Mouse (Mus musculus): ENCODE results near the gene Hdac7. TPM values are rescaled to one million over a fixed set of nuclear protein-coding genes. Genes with fewer than 3 reads are reported as not detected.

Hdac7 gene
- polyA plus RNA-seq, 1 experiment from 2014 or later = 34.1 TPM

GRCm38 (mm10) chr15:97748309-97748708, 96.0 kb downstream of the Hdac7 start:
- no peak overlapping the region for H3K27ac ChIP-seq (ENCODE audit: low read depth, low read length)
- no peak overlapping the region for H3K4me2 ChIP-seq (replicated peaks; ENCODE audit: low read depth, low read length)
- H3K9me3 ChIP-seq (ENCODE audit: control insufficient read depth, low read length) = no peaks in the 10 kb centered on the region
- no peak overlapping the region for H3K4me3 ChIP-seq (ENCODE audit: low read length)
- no peak overlapping the region for H3K9ac ChIP-seq (ENCODE audit: low read depth, low read length)
- no peak for ATAC-seq (ENCODE audit: low FRiP score, low TSS enrichment)
- H3K36me3 ChIP-seq (ENCODE audit: control insufficient read depth, insufficient read depth, low read length) = peaks cover 19% of the 10 kb centered on the region
- H3K4me1 ChIP-seq (ENCODE audit: control insufficient read depth, insufficient read depth, low read length) = peaks cover 10% of the 10 kb centered on the region; the same call in 1 of the 2 replicates
- WGBS = 69% methylated on average over 10 of the region's 10 CpGs
- H3K27me3 ChIP-seq (ENCODE audit: control insufficient read depth, insufficient read depth, low read length) = no peaks in the 10 kb centered on the region

DNA sequence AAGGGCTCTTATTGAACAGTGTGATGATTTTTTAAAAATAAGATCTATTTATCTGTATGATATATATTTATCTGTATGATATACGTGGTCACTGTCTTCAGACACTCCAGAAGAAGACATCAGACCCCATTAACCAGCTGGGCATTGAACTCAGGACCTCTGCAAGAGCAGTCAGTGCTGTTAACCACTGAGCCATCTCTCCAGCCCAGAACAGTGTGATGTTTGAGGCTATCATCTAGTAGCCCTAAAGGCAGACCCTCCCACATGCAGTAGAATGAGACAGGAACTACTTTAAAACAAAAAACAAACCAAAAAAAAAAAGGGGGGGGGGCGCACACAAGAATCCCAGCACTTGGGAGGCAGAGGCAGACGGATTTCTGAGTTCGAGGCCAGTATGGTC, 96.8 kb downstream of the Hdac7 start:
- 91% methylated on average over 4 of the region's 4 CpGs for WGBS
- H3K4me1 ChIP-seq (ENCODE audit: control insufficient read depth, insufficient read depth, low read length) = peaks cover 10% of the 10 kb centered on the region; the same call in 1 of the 2 replicates
- H3K9me3 ChIP-seq (ENCODE audit: control insufficient read depth, low read length) = no peaks in the 10 kb centered on the region
- no peak overlapping the region for H3K27ac ChIP-seq (ENCODE audit: low read depth, low read length)
- no peak for ATAC-seq (ENCODE audit: low FRiP score, low TSS enrichment)
- no peak overlapping the region for H3K4me3 ChIP-seq (ENCODE audit: low read length)
- H3K27me3 ChIP-seq (ENCODE audit: control insufficient read depth, insufficient read depth, low read length) = no peaks in the 10 kb centered on the region
- H3K36me3 ChIP-seq (ENCODE audit: control insufficient read depth, insufficient read depth, low read length) = peaks cover 19% of the 10 kb centered on the region; the same call in 1 of the 2 replicates
- no peak overlapping the region for H3K9ac ChIP-seq (ENCODE audit: low read depth, low read length)
- H3K4me2 ChIP-seq (replicated peaks; ENCODE audit: low read depth, low read length) = no peak overlapping the region

DNA sequence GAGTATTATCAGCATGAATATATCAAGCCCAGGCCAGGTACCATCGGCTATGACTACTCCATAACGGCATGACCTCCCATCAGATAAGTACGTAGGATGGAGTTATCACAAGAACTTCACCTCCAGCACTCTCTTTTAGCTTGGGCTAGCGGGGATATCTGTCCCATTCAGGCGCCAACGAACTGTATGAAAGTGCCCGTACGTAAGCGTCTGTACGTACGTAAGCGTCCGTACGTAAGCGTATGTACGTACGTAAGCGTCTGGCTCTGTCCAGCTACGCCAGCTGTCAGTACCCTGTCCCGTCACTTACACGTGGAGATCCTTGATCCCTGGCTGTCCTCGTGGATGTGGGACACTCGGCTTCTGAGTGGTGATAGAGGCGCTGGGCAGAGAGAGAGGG, 97.6 kb downstream of the Hdac7 start:
- WGBS = 96% methylated on average over 24 of the region's 24 CpGs

GRCm38 (mm10) chr15:97746278-97746677, 98.0 kb downstream of the Hdac7 start:
- 92% methylated on average over 10 of the region's 10 CpGs for WGBS

More for the DNA sequence above, 97.6 kb downstream of the Hdac7 start:
- no peaks in the 10 kb centered on the region for H3K27me3 ChIP-seq (ENCODE audit: control insufficient read depth, insufficient read depth, low read length)
- H3K9ac ChIP-seq (ENCODE audit: low read depth, low read length) = no peak overlapping the region
- no peak overlapping the region for H3K4me2 ChIP-seq (replicated peaks; ENCODE audit: low read depth, low read length)
- H3K4me3 ChIP-seq (ENCODE audit: low read length) = no peak overlapping the region
- no peak for ATAC-seq (ENCODE audit: low FRiP score, low TSS enrichment)
- H3K9me3 ChIP-seq (ENCODE audit: control insufficient read depth, low read length) = no peaks in the 10 kb centered on the region
- no peak overlapping the region for H3K27ac ChIP-seq (ENCODE audit: low read depth, low read length)
- H3K4me1 ChIP-seq (ENCODE audit: control insufficient read depth, insufficient read depth, low read length) = peaks cover 10% of the 10 kb centered on the region; the same call in 1 of the 2 replicates
- H3K36me3 ChIP-seq (ENCODE audit: control insufficient read depth, insufficient read depth, low read length) = peaks cover 16% of the 10 kb centered on the region; the same call in 1 of the 2 replicates

DNA sequence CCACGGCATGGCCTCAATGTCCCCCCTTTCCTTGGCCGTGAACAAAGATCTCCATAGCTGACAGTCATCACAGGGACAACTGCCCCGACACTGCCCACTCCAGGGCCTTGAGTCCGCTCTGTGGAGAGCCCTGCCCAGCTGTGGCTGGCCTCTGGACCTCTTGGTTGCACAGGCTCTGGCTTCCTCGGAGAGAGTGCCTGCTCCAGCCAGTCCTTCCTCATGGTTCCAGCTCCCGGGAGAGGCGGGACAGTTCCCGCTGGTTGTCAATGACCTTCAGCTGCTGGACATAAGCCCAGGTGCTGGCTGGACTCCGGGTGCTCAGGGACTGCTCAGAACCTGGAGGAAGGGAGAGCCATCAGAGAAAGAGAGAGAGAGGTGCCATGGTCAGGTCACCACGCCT, 99.0 kb downstream of the Hdac7 start:
- peaks cover 15% of the 10 kb centered on the region; the same call in 1 of the 2 replicates for H3K36me3 ChIP-seq (ENCODE audit: control insufficient read depth, insufficient read depth, low read length)
- no peaks in the 10 kb centered on the region for H3K9me3 ChIP-seq (ENCODE audit: control insufficient read depth, low read length)
- H3K4me2 ChIP-seq (replicated peaks; ENCODE audit: low read depth, low read length) = no peak overlapping the region
- 57% methylated on average over 10 of the region's 10 CpGs for WGBS
- H3K27me3 ChIP-seq (ENCODE audit: control insufficient read depth, insufficient read depth, low read length) = no peaks in the 10 kb centered on the region
- ATAC-seq (ENCODE audit: low FRiP score, low TSS enrichment) = no peak
- no peak overlapping the region for H3K27ac ChIP-seq (ENCODE audit: low read depth, low read length)
- H3K4me1 ChIP-seq (ENCODE audit: control insufficient read depth, insufficient read depth, low read length) = 0 out of 2 replicates have a peak, but pooled peaks cover 5% of the 10 kb centered on the region
- H3K4me3 ChIP-seq (ENCODE audit: low read length) = no peak overlapping the region
- no peak overlapping the region for H3K9ac ChIP-seq (ENCODE audit: low read depth, low read length)

More at GRCm38 (mm10) chr15:97746278-97746677, 98.0 kb downstream of the Hdac7 start:
- Histone ChIP-seq H3K36me3 (ENCODE audit: control insufficient read depth, insufficient read depth, low read length) (peaks cover 15% of the 10 kb centered on the region; the same call in 1 of the 2 replicates), H3K27ac (ENCODE audit: low read depth, low read length) (no peak overlapping the region), H3K9me3 (ENCODE audit: control insufficient read depth, low read length) (no peaks in the 10 kb centered on the region), H3K9ac (ENCODE audit: low read depth, low read length) (no peak overlapping the region), H3K4me1 (ENCODE audit: control insufficient read depth, insufficient read depth, low read length) (peaks cover 10% of the 10 kb centered on the region; the same call in 1 of the 2 replicates), H3K4me2 (replicated peaks; ENCODE audit: low read depth, low read length) (no peak overlapping the region), H3K27me3 (ENCODE audit: control insufficient read depth, insufficient read depth, low read length) (no peaks in the 10 kb centered on the region), H3K4me3 (ENCODE audit: low read length) (no peak overlapping the region)
- no peak for ATAC-seq (ENCODE audit: low FRiP score, low TSS enrichment)

- no peaks in the 10 kb centered on the region for H3K9me3 ChIP-seq (ENCODE audit: control insufficient read depth, low read length)
- ATAC-seq (ENCODE audit: low FRiP score, low TSS enrichment) = 0 out of 2 replicates have a peak, but pooled peaks have one; percentile 16
- H3K4me3 ChIP-seq (ENCODE audit: low read length) = no peak overlapping the region
- peaks cover 15% of the 10 kb centered on the region; the same call in 1 of the 2 replicates for H3K36me3 ChIP-seq (ENCODE audit: control insufficient read depth, insufficient read depth, low read length)
- H3K27me3 ChIP-seq (ENCODE audit: control insufficient read depth, insufficient read depth, low read length) = no peaks in the 10 kb centered on the region
- no peak overlapping the region for H3K9ac ChIP-seq (ENCODE audit: low read depth, low read length)
- H3K4me2 ChIP-seq (replicated peaks; ENCODE audit: low read depth, low read length) = no peak overlapping the region
- no peak overlapping the region for H3K27ac ChIP-seq (ENCODE audit: low read depth, low read length)
- 65% methylated on average over 10 of the region's 10 CpGs for WGBS
- H3K4me1 ChIP-seq (ENCODE audit: control insufficient read depth, insufficient read depth, low read length) = 0 out of 2 replicates have a peak, but pooled peaks cover under 1% of the 10 kb centered on the region
These were observed 99.4 kb downstream of the Hdac7 start for GRCm38 (mm10) chr15:97744930-97745329.

DNA sequence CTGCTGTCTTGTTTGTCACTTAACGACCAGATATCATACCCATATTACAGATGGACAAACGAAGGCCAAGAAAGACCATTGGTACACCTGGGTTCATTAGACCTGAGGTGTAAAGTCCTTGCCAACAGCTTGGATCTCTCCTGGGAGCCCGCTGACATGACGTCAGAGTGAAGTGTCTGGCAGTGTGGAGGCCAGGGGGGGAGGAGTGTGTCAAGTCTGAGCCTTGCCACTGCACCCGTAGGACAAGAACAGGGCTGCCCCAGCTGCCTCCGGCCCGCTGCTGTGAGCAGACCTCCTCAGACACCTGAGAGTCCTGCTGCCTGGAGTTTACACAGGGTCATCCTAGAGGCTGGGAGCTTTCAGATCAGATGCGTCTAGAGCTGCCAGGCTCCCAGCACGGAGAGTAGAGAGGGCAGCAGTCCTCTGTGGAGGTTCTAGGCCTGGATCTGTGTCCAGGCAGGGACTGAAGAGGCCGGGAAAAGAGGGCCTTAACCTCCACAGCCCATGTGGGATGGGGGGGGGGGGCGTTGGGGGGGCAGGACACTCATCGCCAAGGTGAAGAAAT, 100.3 kb downstream of the Hdac7 start:
- Histone ChIP-seq H3K9ac (ENCODE audit: low read depth, low read length) (no peak overlapping the region), H3K27ac (ENCODE audit: low read depth, low read length) (no peak overlapping the region)
- 71% methylated on average over 11 of the region's 12 CpGs for WGBS

GRCm38 (mm10) chr15:97743210-97743609, 101.1 kb downstream of the Hdac7 start:
- 81% methylated on average over 5 of the region's 5 CpGs for WGBS
- Histone ChIP-seq H3K4me3 (ENCODE audit: low read length) (no peak overlapping the region), H3K9me3 (ENCODE audit: control insufficient read depth, low read length) (no peaks in the 10 kb centered on the region), H3K9ac (ENCODE audit: low read depth, low read length) (no peak overlapping the region), H3K27me3 (ENCODE audit: control insufficient read depth, insufficient read depth, low read length) (no peaks in the 10 kb centered on the region), H3K27ac (ENCODE audit: low read depth, low read length) (no peak overlapping the region), H3K36me3 (ENCODE audit: control insufficient read depth, insufficient read depth, low read length) (peaks cover 9% of the 10 kb centered on the region; the same call in 1 of the 2 replicates), H3K4me2 (replicated peaks; ENCODE audit: low read depth, low read length) (no peak overlapping the region), H3K4me1 (ENCODE audit: control insufficient read depth, insufficient read depth, low read length) (no peaks in the 10 kb centered on the region)
- no peak for ATAC-seq (ENCODE audit: low FRiP score, low TSS enrichment)

More for the DNA sequence above, 100.3 kb downstream of the Hdac7 start:
- Histone ChIP-seq H3K4me1 (ENCODE audit: control insufficient read depth, insufficient read depth, low read length) (no peaks in the 10 kb centered on the region), H3K9me3 (ENCODE audit: control insufficient read depth, low read length) (no peaks in the 10 kb centered on the region), H3K4me3 (ENCODE audit: low read length) (no peak overlapping the region), H3K27me3 (ENCODE audit: control insufficient read depth, insufficient read depth, low read length) (no peaks in the 10 kb centered on the region), H3K36me3 (ENCODE audit: control insufficient read depth, insufficient read depth, low read length) (peaks cover 9% of the 10 kb centered on the region; the same call in 1 of the 2 replicates), H3K4me2 (replicated peaks; ENCODE audit: low read depth, low read length) (no peak overlapping the region)
- ATAC-seq (ENCODE audit: low FRiP score, low TSS enrichment) = 0 out of 2 replicates have a peak, but pooled peaks have one; percentile 24

Measured in kidney, embryonic 14.5 days (tissue).